ENCODE assay signal across 21 mouse cellular contexts in the genomic region with DNA sequence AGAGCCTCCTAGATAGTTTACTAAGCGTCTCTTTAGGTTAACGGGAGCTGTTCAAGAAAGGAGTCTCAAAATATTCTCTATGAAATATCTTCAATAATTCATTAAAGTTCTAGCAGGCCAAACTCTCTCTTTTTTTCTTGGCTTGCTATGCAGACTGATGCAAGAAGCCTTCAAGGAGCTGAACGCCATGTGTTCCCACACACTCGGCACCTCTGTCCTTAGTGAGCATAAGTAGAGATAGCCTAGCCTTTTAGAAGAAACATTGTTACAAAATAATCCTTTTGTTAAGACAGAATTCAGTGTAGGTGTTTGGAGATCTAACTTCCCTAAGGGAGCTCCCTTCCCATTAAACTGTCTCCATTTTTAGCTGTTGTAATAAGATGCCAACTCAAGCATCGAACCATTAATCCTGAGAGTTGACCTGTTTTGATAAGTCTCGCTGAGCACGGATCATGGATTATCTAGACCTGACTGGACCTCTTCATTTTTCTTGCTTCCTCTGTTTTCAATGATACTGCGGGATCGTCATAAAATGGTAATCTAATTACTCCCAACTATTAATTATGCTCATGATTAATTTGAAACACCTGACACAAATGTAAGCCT.
DNase-seq lines count a peak whose midpoint lies in the region; ATAC-seq and TF ChIP-seq lines count a peak whose summit lies in the region.
"Had no signal": no experiment of that assay in that cellular context is flagged by ENCODE, and none has a peak within 500 bp of the region (broad histone marks: within the 10 kb centered on the region; RNA-seq: fewer than 3 reads in every experiment).

No protein-coding gene starts in this region.

- DNase-seq in intestine, embryonic 14.5 days (ENCODE audit: low spot score), result peak; percentile 7
- peak; percentile 68 for DNase-seq in kidney, postnatal 0 days (ENCODE audit: low spot score)
- no peak for DNase-seq in kidney, postnatal 36 days
- peak; percentile 12 for DNase-seq in brain, embryonic 14.5 days (ENCODE audit: low read depth)
- DNase-seq in fat pad, adult 2 months (ENCODE audit: extremely low read depth, low read depth, low spot score), result peak; percentile 28
- DNase-seq in layer of hippocampus, postnatal 10 days (ENCODE audit: low spot score in 2 of 2), result no peak
- DNase-seq: adrenal gland, adult 8-10 months; adrenal gland, postnatal 36 days; cerebellum, adult 11 months; cerebellum, adult 8-10 months; cerebellum, postnatal 14 days; embryo, embryonic 11 days; gastrocnemius, postnatal 36 days; heart, postnatal 4 days had no signal

- no peaks in the 10 kb centered on the region for H3K4me1 ChIP-seq in intestine, embryonic 14.5 days (replicated peaks; ENCODE audit: control insufficient read depth, insufficient read depth, low read length)
- H3K4me1 ChIP-seq in intestine, postnatal 0 days (replicated peaks; ENCODE audit: control insufficient read depth, insufficient read depth, low read length), result no peaks in the 10 kb centered on the region
- H3K4me1 ChIP-seq in kidney, postnatal 0 days (replicated peaks; ENCODE audit: insufficient read depth, low read length), result peaks cover 4% of the 10 kb centered on the region; the same call in 1 of the 2 replicates
- H3K4me1 ChIP-seq: embryonic facial prominence, embryonic 15.5 days; hindbrain, embryonic 12.5 days had no signal

- no peak for ATAC-seq in intestine, embryonic 14.5 days (replicated peaks; ENCODE audit: low FRiP score, low TSS enrichment, low read depth)
- no peak for ATAC-seq in intestine, postnatal 0 days
- no peak for ATAC-seq in kidney, postnatal 0 days (replicated peaks; ENCODE audit: low FRiP score, low read depth)
- ATAC-seq: forebrain, embryonic 15.5 days had no signal

- TF ChIP-seq CTCF in intestine, postnatal 0 days (IDR thresholded peaks at IDR 0.05; ENCODE audit: low read depth), result no peak
- no peak for TF ChIP-seq CTCF in kidney, postnatal 0 days (IDR thresholded peaks at IDR 0.05; ENCODE audit: low read depth)
- no peak for TF ChIP-seq CTCF in brain, embryonic 14.5 days (IDR thresholded peaks at IDR 0.05; ENCODE audit: borderline replicate concordance, extremely low read depth, insufficient read depth, insufficient read length)

- no peak for TF ChIP-seq POLR2A in brain, embryonic 14.5 days (IDR thresholded peaks at IDR 0.05; ENCODE audit: borderline replicate concordance, extremely low read depth, insufficient read depth, insufficient read length, poor library complexity, severe bottlenecking)

- no peaks in the 10 kb centered on the region for H3K27me3 ChIP-seq in intestine, embryonic 14.5 days (replicated peaks; ENCODE audit: control insufficient read depth, insufficient read depth, low read length)
- no peaks in the 10 kb centered on the region for H3K27me3 ChIP-seq in intestine, postnatal 0 days (replicated peaks; ENCODE audit: control insufficient read depth, insufficient read depth, low read length)
- no peaks in the 10 kb centered on the region for H3K27me3 ChIP-seq in kidney, postnatal 0 days (ENCODE audit: insufficient read depth, low read length)
- H3K27me3 ChIP-seq: embryonic facial prominence, embryonic 15.5 days; forebrain, embryonic 15.5 days; heart, embryonic 13.5 days; hindbrain, embryonic 12.5 days had no signal

- H3K4me2 ChIP-seq in intestine, embryonic 14.5 days (ENCODE audit: low read length), result no peak overlapping the region
- no peak overlapping the region for H3K4me2 ChIP-seq in intestine, postnatal 0 days (replicated peaks; ENCODE audit: low read depth)
- H3K4me2 ChIP-seq in kidney, postnatal 0 days (ENCODE audit: low read length), result no peak overlapping the region
- H3K4me2 ChIP-seq: embryonic facial prominence, embryonic 15.5 days; forebrain, embryonic 15.5 days; heart, embryonic 13.5 days; hindbrain, embryonic 12.5 days had no signal

- no peaks in the 10 kb centered on the region for H3K9me3 ChIP-seq in intestine, embryonic 14.5 days (ENCODE audit: control insufficient read depth, low read length)
- no peaks in the 10 kb centered on the region for H3K9me3 ChIP-seq in intestine, postnatal 0 days (ENCODE audit: control insufficient read depth)
- no peaks in the 10 kb centered on the region for H3K9me3 ChIP-seq in kidney, postnatal 0 days (replicated peaks; ENCODE audit: low read length)
- H3K9me3 ChIP-seq: embryonic facial prominence, embryonic 15.5 days; forebrain, embryonic 15.5 days; heart, embryonic 13.5 days; hindbrain, embryonic 12.5 days had no signal

- H3K27ac ChIP-seq in intestine, embryonic 14.5 days (ENCODE audit: low read depth), result no peak overlapping the region
- H3K27ac ChIP-seq in intestine, postnatal 0 days (ENCODE audit: low read depth, low read length), result no peak overlapping the region
- H3K27ac ChIP-seq in kidney, postnatal 0 days, result no peak overlapping the region
- H3K27ac ChIP-seq: embryonic facial prominence, embryonic 15.5 days; forebrain, embryonic 15.5 days; heart, embryonic 13.5 days; hindbrain, embryonic 12.5 days had no signal

- no peaks in the 10 kb centered on the region for H3K36me3 ChIP-seq in intestine, embryonic 14.5 days (ENCODE audit: control insufficient read depth, insufficient read depth, low read length)
- no peaks in the 10 kb centered on the region for H3K36me3 ChIP-seq in intestine, postnatal 0 days (ENCODE audit: control insufficient read depth, insufficient read depth)
- no peaks in the 10 kb centered on the region for H3K36me3 ChIP-seq in kidney, postnatal 0 days (ENCODE audit: insufficient read depth, low read length)
- H3K36me3 ChIP-seq: embryonic facial prominence, embryonic 15.5 days; forebrain, embryonic 15.5 days; G1E; heart, embryonic 13.5 days; hindbrain, embryonic 12.5 days had no signal

- 87% methylated on average over 9 of the region's 9 CpGs for WGBS in intestine, embryonic 14.5 days
- 86% methylated on average over 9 of the region's 9 CpGs for WGBS in intestine, postnatal 0 days
- 41% methylated on average over 9 of the region's 9 CpGs for WGBS in kidney, postnatal 0 days

- no peak overlapping the region for H3K9ac ChIP-seq in intestine, embryonic 14.5 days (ENCODE audit: low read length)
- H3K9ac ChIP-seq in intestine, postnatal 0 days (ENCODE audit: low read depth, low read length), result no peak overlapping the region
- H3K9ac ChIP-seq in kidney, postnatal 0 days (ENCODE audit: low read depth, low read length), result no peak overlapping the region
- H3K9ac ChIP-seq: embryonic facial prominence, embryonic 15.5 days; forebrain, embryonic 15.5 days; heart, embryonic 13.5 days; hindbrain, embryonic 12.5 days had no signal

- no peak overlapping the region for H3K4me3 ChIP-seq in intestine, embryonic 14.5 days (ENCODE audit: low read depth, low read length)
- H3K4me3 ChIP-seq in intestine, postnatal 0 days (ENCODE audit: low read depth, low read length), result no peak overlapping the region
- H3K4me3 ChIP-seq in kidney, postnatal 0 days (replicated peaks; ENCODE audit: low read depth, low read length), result no peak overlapping the region
- H3K4me3 ChIP-seq: embryonic facial prominence, embryonic 15.5 days; erythroblast, embryonic 14.5 days; forebrain, embryonic 15.5 days; heart, embryonic 13.5 days; hindbrain, embryonic 12.5 days had no signal

Comparison
In these comparisons a context has a peak if more than half of its experiments do, and no peak if none do; other contexts are left out.
1. DNase-seq: peak in intestine, embryonic 14.5 days (single experiment), kidney, postnatal 0 days (single experiment), brain, embryonic 14.5 days (single experiment) and fat pad, adult 2 months (single experiment); none in kidney, postnatal 36 days (0 of 2) and layer of hippocampus, postnatal 10 days (0 of 2).